ENCODE assay signal across 8 mouse cellular contexts in the genomic region with DNA sequence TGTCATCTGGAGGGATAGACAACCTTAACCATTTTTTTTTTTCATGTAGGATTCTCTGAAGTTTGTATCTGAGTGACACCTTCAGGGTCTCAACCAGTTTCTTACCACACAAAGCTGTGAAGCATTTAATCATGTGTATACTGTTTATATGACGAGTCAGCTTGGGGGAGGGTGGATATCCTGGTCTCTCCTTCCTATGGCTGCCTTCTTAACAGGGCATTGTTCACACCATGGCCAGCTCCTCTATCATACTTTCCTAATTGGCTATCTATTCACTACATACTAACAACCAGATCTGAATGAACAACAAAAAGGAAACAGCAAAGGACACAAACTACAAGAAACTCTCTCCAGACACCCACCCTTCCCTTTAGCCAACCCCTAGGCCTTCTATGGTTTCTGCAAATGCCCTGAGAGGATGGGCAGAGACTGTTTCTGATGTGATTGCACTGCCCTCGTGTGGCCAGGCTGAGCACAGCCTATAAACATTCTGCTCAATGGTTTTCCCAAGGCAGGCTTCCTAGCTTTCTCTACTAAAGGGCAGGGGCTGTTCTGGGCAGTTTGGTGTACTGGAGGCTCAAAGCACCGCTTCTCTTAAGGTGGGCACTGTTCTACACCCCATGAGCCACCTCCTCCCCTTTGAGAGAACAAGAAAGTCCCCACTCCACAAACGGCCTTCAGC. TPM values are rescaled to one million over a fixed set of nuclear protein-coding genes. Genes with fewer than 3 reads are reported as not detected.
DNase-seq lines count a peak whose midpoint lies in the region; ATAC-seq lines count a peak whose summit lies in the region.

No protein-coding gene starts in this region.

- WGBS in forebrain, embryonic 13.5 days: 38% methylated on average over 4 of the region's 4 CpGs
- WGBS in neural tube, embryonic 15.5 days: 47% methylated on average over 4 of the region's 4 CpGs

- H3K4me2 ChIP-seq in forebrain, embryonic 13.5 days: no peak overlapping the region
- no peak overlapping the region for H3K4me2 ChIP-seq in neural tube, embryonic 15.5 days

- H3K27ac ChIP-seq in forebrain, embryonic 13.5 days: no peak overlapping the region
- H3K27ac ChIP-seq in neural tube, embryonic 15.5 days (replicated peaks): no peak overlapping the region

- H3K9ac ChIP-seq in forebrain, embryonic 13.5 days: no peak overlapping the region
- no peak overlapping the region for H3K9ac ChIP-seq in neural tube, embryonic 15.5 days (replicated peaks)

- no peaks in the 10 kb centered on the region for H3K4me1 ChIP-seq in forebrain, embryonic 13.5 days
- H3K4me1 ChIP-seq in neural tube, embryonic 15.5 days: no peaks in the 10 kb centered on the region

- peaks cover 34% of the 10 kb centered on the region for H3K36me3 ChIP-seq in forebrain, embryonic 13.5 days (ENCODE audit: poor library complexity, severe bottlenecking)
- H3K36me3 ChIP-seq in neural tube, embryonic 15.5 days: peaks cover 45% of the 10 kb centered on the region

- ATAC-seq in cerebellum, adult (ENCODE audit: insufficient number of reproducible peaks, low FRiP score, low TSS enrichment): peak; percentile 77; the same call in 1 of the 2 replicates
- peak; percentile 88 for ATAC-seq in forebrain, embryonic 13.5 days
- ATAC-seq in neural tube, embryonic 15.5 days (ENCODE audit: low FRiP score): peak; percentile 91

- peak; percentile 64 for DNase-seq in ES-CJ7 (ENCODE audit: low read depth, low spot score)
- peak; percentile 83 for DNase-seq in heart, postnatal 4 days
- DNase-seq in layer of hippocampus, adult 18-20 months (ENCODE audit: low spot score in 2 of 2): peak; percentile 61 to 87
- peak; percentile 46 to 56 for DNase-seq in lung, adult 18-20 months
- DNase-seq in testis, postnatal 10 days (ENCODE audit: low spot score): peak; percentile 83

- H3K27me3 ChIP-seq in forebrain, embryonic 13.5 days: no peaks in the 10 kb centered on the region
- no peaks in the 10 kb centered on the region for H3K27me3 ChIP-seq in neural tube, embryonic 15.5 days (replicated peaks)

- no peak overlapping the region for H3K4me3 ChIP-seq in forebrain, embryonic 13.5 days
- H3K4me3 ChIP-seq in neural tube, embryonic 15.5 days (replicated peaks): no peak overlapping the region

- H3K9me3 ChIP-seq in forebrain, embryonic 13.5 days (replicated peaks): no peaks in the 10 kb centered on the region
- H3K9me3 ChIP-seq in neural tube, embryonic 15.5 days (replicated peaks): no peaks in the 10 kb centered on the region

RNA-seq across cellular contexts. Expression of a gene that starts 8.9 kb away (rescaled TPM):
- polyA plus RNA-seq in forebrain, embryonic 13.5 days (2015; fragmentation: Nextera tagmentation; extraction: Ambion mirVana): 0.71 and 0.91 TPM in 2 replicates
- 1 to 10 TPM; 1.6 to 1.8 TPM for total RNA-seq in heart, postnatal 4 days (2021)
- total RNA-seq in layer of hippocampus, adult 18-20 months (2021): under 1 TPM; 0.50 to 0.58 TPM
- 0.33 and 0.36 TPM in 2 replicates for polyA plus RNA-seq in neural tube, embryonic 15.5 days (2015; fragmentation: Nextera tagmentation; extraction: Ambion mirVana)

RNA-seq across cellular contexts. Expression of a gene that starts 16.3 kb away (rescaled TPM):
- 129 and 132 TPM in 2 replicates for polyA plus RNA-seq in forebrain, embryonic 13.5 days (2015; fragmentation: Nextera tagmentation; extraction: Ambion mirVana)
- total RNA-seq in heart, postnatal 4 days (2021): 10 to 100 TPM; 52.0 to 52.3 TPM
- total RNA-seq in layer of hippocampus, adult 18-20 months (2021): 10 to 100 TPM; 68.7 to 70.7 TPM
- 112 and 118 TPM in 2 replicates for polyA plus RNA-seq in neural tube, embryonic 15.5 days (2015; fragmentation: Nextera tagmentation; extraction: Ambion mirVana)

RNA-seq across cellular contexts. Expression of a gene that starts 49.0 kb away (rescaled TPM):
- 228 and 243 TPM in 2 replicates for polyA plus RNA-seq in forebrain, embryonic 13.5 days (2015; fragmentation: Nextera tagmentation; extraction: Ambion mirVana)
- total RNA-seq in heart, postnatal 4 days (2021): 1,000 to 10,000 TPM in 1 of 2 experiments, 100 to 1,000 TPM in 1; 966 to 1,001 TPM
- 100 to 1,000 TPM; 347 to 354 TPM for total RNA-seq in layer of hippocampus, adult 18-20 months (2021)
- 231 and 262 TPM in 2 replicates for polyA plus RNA-seq in neural tube, embryonic 15.5 days (2015; fragmentation: Nextera tagmentation; extraction: Ambion mirVana)

RNA-seq across cellular contexts. Expression of a gene that starts 49.0 kb away (rescaled TPM):
- polyA plus RNA-seq in forebrain, embryonic 13.5 days (2015; fragmentation: Nextera tagmentation; extraction: Ambion mirVana): 51.0 and 52.2 TPM in 2 replicates
- 10 to 100 TPM; 42.1 to 42.3 TPM for total RNA-seq in heart, postnatal 4 days (2021)
- total RNA-seq in layer of hippocampus, adult 18-20 months (2021): 10 to 100 TPM; 85.6 to 85.8 TPM
- polyA plus RNA-seq in neural tube, embryonic 15.5 days (2015; fragmentation: Nextera tagmentation; extraction: Ambion mirVana): 47.6 and 52.0 TPM in 2 replicates
